Mouse (Mus musculus) retina, adult 2 months (tissue): Measurements from ENCODE around the gene Mthfd1l.

ENCODE experiments used
- DNase-seq: peaks from one replicate; pipeline ENCODE4 v3.0.0-alpha.2; 2012; ENCODE audit warnings: low read depth, low spot score

The Mthfd1l gene

DNA sequence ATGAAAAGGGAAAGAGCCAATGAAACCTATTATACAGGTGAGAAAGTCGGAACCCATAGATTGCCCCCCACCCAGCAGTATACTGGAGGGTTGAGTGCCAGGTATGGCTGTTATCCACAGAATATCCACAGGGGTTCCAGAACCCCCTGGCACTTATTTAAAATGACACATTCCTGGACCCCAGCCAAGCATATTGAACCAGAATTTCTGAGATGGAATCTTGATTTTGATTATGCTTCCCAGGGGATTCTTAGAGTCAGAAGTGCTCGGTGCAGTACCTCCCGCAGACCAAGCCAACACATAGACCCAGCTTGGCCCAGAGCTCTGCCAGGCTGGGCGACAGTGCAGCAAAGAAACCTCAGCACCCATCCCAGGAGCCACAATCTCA lies 3.7 kb downstream of the Mthfd1l start:
- DNase-seq: no peak

- DNase-seq: no peak
Observed at GRCm38 (mm10) chr10:3978326-3978725, 5.4 kb downstream of the Mthfd1l start.

DNA sequence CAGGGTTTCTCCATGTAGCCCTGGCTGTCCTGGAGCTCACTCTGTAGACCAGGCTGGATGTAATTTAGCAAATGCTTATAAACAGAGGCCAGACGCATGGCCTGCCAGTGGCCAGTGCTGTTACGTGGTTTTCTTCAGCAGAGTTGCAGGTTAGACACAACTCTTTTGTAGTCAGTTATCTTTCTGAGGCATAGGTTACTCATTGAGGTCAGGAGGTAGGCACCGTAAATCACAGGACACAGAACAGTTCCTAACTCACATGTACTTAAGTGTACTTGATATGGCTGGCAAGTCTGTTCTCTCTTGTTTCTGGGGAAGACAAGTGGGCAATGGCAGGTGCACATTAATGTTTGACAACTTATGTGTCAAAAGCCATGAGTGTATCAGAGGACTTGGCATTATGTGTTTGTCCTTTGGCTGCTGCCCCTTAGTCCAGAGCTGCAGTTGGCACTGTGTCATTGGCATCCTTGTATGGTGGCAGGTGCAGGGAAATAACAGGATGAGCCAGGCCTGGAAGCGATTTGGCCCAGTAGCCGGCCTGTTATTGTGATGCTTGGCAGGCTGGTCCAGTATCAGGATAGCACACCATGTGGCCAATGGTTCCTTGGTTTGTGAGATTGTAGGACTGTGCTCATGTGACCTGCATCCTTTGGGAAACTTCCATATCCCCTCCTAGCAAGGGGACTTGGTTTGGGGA lies 6.0 kb downstream of the Mthfd1l start:
- no peak for DNase-seq

DNA sequence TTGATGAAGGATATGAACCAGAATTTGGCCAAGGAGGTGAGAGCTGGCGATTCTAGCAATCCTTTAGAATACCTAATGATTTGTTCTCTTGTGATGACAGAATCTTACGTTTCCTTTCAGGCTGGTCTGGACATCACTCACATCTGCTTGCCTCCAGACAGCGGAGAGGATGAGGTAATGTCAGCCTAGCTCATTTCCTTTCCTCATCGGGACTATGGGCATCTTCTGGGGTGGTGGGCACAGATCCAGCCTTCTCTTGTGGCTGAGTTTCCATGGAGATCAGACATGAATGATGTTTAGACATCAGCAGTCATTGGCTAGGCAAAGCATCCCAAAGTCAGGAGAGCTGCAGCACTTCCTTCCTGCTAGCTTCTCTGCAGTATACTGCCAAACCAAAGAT lies 7.3 kb downstream of the Mthfd1l start:
- DNase-seq: no peak

- no peak for DNase-seq
Observed at GRCm38 (mm10) chr10:3990295-3990883, 17.5 kb downstream of the Mthfd1l start.

DNA sequence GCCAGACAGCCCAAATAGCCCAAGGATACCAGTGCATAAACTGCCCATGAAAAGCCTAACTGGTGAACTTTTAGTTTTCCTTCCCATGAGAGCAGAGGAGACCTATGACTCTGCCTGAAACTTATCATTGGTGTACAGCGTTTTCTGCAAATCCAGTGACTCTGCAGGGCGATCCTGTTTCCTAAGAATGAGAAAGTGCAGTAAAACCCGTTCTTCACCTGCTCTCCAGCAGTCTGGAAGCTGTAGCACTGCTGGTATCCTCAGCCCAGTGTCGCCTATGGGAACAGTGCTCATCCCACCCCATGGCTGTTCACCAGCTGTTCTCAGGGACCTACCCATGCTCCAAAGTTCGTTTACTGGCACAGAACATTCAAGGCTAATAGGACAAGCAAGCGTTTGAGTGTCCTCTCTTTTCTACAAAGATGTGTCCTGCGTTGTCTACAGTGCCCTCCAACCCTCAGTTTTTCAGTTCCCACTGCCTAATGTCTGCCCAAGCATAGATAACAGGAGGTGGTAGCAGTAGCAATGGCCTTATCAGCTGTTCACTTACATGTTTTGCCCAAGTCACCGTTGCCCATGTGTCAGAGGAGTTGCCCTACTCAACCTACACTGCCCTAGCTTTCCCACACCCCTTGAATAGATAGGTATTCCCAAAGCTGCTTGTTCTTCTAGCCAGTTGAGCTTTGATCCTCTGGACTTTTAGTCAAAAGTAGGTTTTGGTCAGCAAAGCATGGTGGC lies 20.6 kb downstream of the Mthfd1l start:
- no peak for DNase-seq

- no peak for DNase-seq
Observed at GRCm38 (mm10) chr10:3995277-3995676, 22.4 kb downstream of the Mthfd1l start.

DNA sequence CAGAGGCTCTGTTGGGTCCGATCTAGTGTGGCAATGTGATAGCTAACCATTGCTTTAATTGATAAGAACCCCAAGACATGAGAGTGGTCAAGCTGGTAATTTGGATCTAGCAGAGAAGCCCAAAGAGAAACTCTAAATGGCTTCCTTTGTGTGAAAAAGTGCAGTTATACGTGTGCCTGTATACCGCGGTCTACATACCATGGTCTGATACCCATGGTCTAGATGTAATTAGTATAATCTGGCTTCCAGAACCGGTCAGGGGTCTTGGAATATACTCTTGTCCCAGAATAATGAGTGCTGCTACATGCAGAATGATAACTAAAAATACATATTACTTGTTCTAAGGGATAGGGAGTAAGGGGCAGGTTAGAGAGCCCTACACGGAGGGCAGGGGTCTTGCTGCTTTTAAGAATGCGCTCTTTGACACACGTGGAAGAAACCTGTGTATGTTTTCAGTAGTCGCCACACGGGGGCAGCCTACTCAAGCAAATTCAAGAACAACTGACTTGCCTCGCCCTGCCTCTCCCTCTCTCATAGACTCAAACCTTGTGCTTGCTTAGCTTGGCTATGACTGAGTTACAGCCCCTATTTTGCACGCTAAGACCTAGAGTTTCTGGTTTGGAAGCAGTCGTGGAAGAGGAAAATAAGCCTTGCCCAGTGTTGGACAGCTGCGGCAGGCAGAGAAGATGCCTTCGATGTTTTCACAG lies 23.4 kb downstream of the Mthfd1l start:
- DNase-seq: peak; percentile 48

DNA sequence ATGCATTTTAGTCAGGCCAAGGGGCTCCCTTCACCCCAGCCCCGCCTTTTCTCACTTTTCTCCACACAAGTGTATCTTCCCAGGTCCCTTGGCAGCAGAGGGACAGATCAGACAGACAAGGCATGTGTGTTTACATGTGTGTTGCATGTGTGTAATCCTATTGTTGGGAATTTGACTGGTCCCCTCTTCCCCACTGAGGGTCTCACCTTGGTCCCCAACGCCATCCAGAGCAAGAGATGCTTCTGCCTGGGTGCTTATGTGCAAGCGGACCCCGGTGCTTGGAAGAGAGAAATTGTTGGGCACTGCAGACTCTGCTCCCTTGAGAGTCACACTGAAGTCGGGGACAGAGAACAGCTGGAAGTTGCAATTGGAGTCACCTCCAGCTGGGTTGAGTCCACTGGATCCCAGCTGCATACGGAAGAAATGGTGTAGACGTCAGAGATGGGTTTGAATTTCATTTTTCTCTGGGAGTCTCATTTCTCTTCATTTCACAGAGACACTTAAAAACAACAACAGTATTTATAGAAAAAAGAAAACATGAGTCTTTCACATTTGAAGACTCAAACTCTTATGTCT lies 25.0 kb downstream of the Mthfd1l start:
- DNase-seq: no peak

- DNase-seq: no peak
Observed at GRCm38 (mm10) chr10:4002711-4003110, 29.8 kb downstream of the Mthfd1l start.

- DNase-seq: no peak
Observed at GRCm38 (mm10) chr10:4005191-4005590, 32.3 kb downstream of the Mthfd1l start.

GRCm38 (mm10) chr10:4006296-4007015 lies 33.5 kb downstream of the Mthfd1l start:
- no peak for DNase-seq

GRCm38 (mm10) chr10:4022628-4023303 lies 49.8 kb downstream of the Mthfd1l start:
- no peak for DNase-seq

- no peak for DNase-seq
Observed at GRCm38 (mm10) chr10:4026616-4027015, 53.7 kb downstream of the Mthfd1l start.

DNA sequence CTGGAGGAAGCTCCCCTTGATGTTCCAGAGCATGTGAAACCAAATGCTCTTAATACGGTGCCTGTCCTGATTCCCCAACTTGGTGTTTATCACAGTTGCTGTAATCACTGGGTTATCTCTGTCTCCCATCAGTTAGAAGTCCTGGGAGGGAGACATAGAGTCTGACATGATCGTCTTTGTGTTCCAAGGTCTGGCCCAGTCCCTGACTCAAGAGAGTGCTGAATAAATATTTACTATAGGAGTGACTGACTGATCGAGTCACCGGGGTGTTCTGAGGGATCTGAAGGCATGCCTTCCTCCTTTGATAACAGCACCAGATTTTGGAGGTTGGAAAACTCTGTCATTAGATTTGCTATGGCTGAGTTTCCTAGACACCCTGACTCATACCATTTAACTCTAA lies 54.5 kb downstream of the Mthfd1l start:
- no peak for DNase-seq

- DNase-seq: no peak
Observed at GRCm38 (mm10) chr10:4028851-4029442, 56.0 kb downstream of the Mthfd1l start.

DNA sequence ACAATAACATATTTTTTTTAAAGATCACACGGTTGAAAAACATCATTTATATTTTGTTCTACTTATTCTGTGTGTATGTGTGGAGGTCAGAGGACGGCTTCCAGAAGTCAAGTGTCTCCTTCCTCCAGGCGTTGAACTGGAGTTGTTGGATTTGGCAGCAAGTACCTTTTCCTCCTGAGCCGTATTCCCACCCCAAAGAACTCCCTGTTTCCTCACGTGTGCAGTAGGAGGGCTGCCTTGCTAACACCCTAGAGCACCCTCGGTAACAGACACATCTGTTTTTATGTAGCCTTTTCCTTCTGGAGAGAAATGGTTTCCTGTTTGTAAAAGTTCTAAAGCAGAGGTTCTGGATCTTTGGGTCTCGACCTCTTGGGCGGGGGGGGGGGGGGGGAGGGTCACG lies 60.8 kb downstream of the Mthfd1l start:
- DNase-seq: no peak

GRCm38 (mm10) chr10:4036476-4036875 lies 63.6 kb downstream of the Mthfd1l start:
- DNase-seq: no peak

- DNase-seq: no peak
Observed at GRCm38 (mm10) chr10:4037066-4037465, 64.1 kb downstream of the Mthfd1l start.

DNA sequence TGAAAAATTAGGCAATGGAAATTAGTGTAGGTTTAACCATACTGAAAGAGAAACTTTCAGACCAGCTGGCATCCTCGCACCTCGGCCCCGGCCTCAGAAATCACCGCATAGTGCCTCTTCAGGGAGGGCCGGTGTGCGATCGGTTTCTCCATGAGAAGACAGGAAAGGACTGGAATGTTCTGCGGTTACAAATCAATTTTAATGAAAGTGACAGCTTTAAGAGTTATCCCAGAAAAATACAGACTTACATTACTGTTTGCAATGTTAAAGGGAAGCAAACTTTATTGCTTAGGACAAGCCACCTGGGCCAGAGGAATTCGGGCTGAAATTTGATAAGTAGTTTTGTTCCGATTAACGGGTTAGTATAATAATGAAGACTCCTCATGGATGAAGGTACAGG lies 65.7 kb downstream of the Mthfd1l start:
- DNase-seq: no peak
